Mouse (Mus musculus) thymus, postnatal 4 days (tissue): ENCODE measurements around the gene Ccnb1.
"Not testable (repeated sequence)": the region's sequence is repeated elsewhere in the genome, so short reads cannot be mapped to it uniquely, and the experiment has no call there.

Source experiments
- DNase-seq: peaks from one replicate; pipeline ENCODE4 v3.0.0; 2021

Ccnb1 gene

GRCm38 (mm10) chr13:100786414-100786867 is at the start of gene Ccnb1:
Gene Ccnb1 (minus strand): TSS chr13:100786570.
- DNase-seq, result peak; percentile 92

DNA sequence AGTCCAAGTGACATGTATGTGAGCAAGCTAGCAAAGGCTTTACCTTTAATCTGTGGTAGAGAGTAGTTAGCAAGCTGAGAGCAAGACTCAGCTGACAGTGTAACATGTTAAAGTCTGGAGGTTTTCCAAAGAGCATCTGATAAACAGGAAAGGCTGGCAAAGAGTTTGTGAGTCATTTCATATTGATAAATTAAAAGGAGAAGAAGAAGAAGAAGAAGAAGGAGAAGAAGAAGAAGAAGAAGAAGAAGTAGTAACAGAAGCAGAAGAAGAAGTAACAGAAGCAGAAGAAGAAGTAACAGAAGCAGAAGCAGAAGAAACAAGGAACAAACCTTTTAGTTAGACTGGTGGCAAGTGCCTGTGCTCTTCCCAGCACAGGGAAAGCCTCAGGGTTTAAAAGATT is 48.4 kb upstream of the Ccnb1 start:
- no peak for DNase-seq

DNA sequence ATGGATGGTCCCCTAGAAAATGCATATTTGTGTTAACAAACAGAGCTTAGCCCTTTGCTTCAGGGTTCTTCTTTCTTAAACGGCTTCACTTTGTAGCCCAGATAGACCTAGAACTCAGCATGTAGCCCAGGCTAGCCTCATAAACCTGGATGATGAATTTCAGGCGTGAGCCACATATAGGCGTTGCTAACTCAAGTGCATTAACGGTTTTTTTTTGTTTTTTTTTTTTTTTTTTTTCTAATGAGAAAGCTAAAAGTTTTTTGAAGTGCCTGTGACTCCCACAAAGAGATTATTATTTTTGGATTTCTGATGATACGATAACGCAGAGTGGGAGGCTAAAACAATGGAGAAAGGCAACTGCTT is 47.3 kb upstream of the Ccnb1 start:
- no peak for DNase-seq

DNA sequence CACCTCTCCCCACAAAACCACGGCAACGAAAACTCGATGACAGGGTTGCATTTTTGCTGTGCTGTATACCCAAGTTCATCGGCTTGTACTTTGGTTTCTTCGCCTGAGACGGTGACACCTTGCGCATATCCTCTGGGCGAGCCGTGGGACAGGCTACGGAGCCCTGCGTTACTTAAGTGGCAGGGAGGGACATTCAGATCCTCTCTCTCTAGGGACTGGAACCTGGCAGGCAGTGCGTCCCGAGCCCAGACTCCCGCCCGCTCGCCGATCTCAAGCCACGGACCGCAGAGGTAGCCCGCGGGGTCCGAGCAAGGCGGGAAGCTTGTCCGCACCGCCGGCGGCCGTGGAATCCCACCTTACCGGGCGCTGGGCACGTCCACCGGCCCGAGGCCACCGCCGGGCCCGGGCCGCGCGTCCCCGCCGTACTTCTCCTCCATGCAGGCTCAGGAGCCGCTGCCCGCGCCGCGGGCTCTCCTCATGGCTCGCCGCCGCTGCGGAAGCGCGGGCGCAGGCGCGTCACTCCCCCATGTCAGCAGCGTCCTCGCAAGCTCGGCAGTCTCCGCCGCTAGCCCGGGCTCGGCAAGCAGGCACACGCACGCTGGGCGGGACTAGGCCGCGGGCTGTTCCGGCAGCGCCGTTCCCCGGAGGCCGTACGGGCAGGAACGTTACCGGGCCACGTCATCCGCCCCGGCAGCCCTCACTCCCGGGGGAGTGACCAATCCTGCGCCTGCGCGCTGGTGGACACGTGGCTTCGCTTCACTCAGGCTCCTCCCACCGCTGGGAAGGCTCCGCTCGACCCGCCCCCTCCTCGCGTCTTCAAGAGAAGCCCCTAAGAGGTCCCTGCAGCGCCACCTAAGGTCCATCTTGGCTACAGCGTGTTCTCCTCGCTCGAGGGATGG is 46.6 kb upstream of the Ccnb1 start, which contains the start of gene Slc30a5:
TSS of gene Slc30a5 (minus strand) at position 687 of the 899 bp plus-strand sequence.
- DNase-seq, result peak; percentile 100

- DNase-seq, result no peak
Observed at GRCm38 (mm10) chr13:100832188-100832587, 45.8 kb upstream of the Ccnb1 start.

- DNase-seq, result peak; percentile 11
Observed at GRCm38 (mm10) chr13:100831123-100831522, 44.8 kb upstream of the Ccnb1 start.

GRCm38 (mm10) chr13:100825627-100826410 is 39.4 kb upstream of the Ccnb1 start:
- DNase-seq, result no peak

- no peak for DNase-seq
Observed at GRCm38 (mm10) chr13:100824916-100825315, 38.5 kb upstream of the Ccnb1 start.

- DNase-seq, result no peak
Observed at GRCm38 (mm10) chr13:100824306-100824705, 37.9 kb upstream of the Ccnb1 start.

GRCm38 (mm10) chr13:100823863-100824262 is 37.5 kb upstream of the Ccnb1 start:
- DNase-seq, result no peak

GRCm38 (mm10) chr13:100814451-100814850 is 28.1 kb upstream of the Ccnb1 start:
- no peak for DNase-seq

DNA sequence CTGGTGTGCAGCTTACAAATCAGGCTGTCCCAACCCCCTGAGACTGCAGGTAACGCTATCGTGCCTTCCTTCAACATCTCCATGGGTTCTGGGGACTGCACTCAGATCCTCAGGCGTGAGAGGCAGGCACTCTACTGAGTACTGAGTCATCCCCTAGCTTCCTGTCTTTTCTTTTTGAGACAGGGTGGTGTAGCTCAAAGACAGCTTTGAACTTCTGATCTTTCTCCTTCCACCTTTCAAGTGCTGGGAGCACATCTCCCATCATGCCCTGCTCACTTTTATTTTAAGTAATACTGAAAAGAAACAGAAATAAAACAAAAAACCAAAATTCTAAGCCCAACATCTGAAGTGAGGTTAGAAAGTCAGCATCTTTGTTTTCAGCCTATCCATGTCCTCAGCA is 19.4 kb upstream of the Ccnb1 start:
- no peak for DNase-seq

GRCm38 (mm10) chr13:100797171-100797570 is 10.8 kb upstream of the Ccnb1 start:
- no peak for DNase-seq

DNA sequence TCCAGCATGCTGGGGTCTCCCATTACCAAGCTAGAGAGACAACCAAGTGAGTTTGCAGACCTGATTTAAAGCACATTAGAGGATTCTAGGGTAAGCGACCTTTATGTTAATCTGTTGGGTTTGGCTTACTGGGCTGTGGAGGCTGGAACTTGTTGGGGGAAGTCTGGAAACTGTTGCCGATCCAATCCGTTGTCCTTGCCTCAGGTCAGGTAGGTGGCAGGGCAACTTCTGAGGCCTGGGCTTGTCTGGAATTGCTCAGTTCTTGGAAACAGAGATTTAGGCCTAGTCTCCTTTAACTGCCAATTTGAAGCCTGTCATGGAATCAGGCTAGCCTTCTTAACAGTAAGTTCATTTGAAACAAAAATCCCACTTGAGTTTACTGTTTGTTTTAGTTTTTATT is 2.7 kb upstream of the Ccnb1 start:
- DNase-seq, result no peak

DNA sequence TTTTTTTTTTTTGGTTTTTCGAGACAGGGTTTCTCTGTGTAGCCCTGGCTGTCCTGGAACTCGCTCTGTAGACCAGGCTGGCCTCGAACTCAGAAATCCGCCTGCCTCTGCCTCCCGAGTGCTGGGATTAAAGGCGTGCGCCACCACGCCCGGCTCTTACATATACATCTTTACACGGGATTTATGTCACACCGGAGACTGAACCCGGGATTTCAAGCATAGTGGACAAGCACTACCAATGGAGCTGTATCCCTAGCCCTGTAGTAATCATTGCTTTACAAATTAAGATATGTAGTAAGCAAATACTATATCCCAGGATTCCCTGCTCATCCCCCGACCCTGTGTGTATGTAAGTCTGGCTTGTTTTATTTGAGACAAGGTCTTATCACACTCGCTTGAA is 1.7 kb upstream of the Ccnb1 start:
- DNase-seq, result not testable (repeated sequence)

DNA sequence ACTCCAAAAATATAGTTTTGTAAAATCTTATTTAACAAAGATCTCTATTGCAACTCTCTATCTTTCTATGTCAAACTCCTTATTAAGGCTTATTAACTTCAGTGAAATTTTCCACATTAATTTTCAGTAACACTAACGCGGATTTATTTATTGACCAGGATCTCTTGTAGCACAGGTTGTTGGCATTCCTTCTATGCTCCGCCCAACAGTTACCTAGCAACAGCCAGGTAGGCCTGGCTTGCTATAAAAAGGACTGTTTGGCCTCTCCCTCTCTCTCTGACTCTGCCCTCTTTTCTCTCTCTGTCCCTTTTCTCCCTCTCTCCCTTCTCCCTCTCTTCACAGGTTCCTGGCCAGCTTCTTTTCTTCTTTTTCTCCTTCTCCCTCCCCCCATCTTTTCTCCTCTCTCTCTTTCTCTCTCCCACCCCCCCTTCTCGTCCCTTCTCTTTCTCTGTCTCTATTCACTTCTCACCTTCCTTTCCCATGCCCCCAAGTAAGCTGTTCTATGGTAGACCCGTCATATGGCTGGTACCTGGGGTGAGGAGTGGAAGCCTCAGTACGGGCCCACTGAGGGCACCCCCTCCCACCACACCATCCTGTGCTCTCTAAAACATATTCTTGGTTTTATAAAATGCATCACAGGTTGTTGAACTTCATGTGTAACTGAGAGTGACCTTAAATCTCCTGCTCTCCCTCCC is 1.1 kb upstream of the Ccnb1 start:
- no peak for DNase-seq

DNA sequence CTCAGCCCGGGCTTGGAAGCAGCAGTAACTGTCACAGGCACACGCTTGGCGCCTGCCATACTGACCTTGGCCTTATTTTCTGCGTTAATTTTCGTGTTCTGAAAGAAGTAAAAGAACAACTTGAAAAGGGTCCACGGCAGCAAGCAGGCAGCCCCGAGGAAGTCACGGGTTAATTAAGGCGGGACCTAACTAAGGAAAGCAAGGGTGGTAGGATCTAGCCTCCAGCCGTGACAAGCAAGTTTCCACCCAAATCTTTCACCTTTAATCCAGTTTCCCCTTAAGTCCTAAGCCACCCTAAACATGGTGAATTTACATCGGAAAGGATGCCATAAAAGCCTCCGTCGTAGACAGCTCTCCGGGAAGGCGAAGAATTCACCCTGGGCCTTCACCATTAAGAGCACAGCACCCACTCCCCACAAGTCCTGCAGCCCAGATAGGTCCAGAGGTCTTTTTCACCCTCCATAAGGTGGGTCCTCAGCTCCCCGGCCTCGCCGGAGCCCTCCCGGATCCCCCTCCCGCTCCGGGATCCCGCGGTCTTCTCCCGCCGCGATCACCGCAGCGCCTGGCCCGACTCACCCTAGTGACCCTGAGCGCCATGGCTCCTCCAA is 460 bp downstream of the Ccnb1 start:
- DNase-seq, result peak; percentile 30

DNA sequence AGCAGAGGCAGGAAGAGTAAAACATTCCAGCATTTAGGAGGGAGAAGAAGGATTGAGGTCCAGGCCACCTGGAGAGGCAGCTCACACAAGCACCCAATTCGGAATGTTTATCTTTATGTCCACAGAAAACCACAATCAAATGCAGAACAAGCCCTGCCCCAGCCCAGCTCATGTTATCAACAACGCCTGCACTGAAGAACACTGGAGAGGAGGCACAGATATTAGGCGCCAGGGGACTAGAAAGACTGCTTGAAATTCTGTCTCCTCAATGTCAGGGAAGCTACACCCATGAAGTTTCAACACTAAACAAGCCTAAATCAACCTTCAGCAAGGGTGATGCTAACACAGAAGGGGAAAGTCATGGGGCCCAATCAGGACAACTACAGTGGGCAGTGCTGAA is 8.9 kb downstream of the Ccnb1 start:
- no peak for DNase-seq

DNA sequence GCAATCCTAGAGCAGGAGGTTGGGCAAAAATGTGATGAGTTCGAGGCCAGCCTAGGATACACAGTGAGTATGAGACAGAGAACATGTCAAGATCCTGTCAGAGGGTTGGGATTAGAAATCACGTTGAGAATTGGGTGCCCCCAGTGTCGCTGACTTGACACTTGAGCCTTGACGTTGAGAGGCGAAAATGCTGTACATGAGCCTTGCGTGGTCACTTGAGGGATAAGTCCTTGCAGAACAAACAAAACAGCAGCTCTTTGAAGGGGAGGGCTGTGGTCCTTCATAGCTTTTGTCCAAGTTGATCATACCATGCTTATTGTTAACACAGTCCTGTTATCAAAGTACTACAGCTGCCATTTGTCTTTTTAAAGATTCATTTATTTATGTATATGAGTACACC is 9.7 kb downstream of the Ccnb1 start:
- DNase-seq, result no peak

GRCm38 (mm10) chr13:100776056-100776419 is 10.3 kb downstream of the Ccnb1 start:
- no peak for DNase-seq

DNA sequence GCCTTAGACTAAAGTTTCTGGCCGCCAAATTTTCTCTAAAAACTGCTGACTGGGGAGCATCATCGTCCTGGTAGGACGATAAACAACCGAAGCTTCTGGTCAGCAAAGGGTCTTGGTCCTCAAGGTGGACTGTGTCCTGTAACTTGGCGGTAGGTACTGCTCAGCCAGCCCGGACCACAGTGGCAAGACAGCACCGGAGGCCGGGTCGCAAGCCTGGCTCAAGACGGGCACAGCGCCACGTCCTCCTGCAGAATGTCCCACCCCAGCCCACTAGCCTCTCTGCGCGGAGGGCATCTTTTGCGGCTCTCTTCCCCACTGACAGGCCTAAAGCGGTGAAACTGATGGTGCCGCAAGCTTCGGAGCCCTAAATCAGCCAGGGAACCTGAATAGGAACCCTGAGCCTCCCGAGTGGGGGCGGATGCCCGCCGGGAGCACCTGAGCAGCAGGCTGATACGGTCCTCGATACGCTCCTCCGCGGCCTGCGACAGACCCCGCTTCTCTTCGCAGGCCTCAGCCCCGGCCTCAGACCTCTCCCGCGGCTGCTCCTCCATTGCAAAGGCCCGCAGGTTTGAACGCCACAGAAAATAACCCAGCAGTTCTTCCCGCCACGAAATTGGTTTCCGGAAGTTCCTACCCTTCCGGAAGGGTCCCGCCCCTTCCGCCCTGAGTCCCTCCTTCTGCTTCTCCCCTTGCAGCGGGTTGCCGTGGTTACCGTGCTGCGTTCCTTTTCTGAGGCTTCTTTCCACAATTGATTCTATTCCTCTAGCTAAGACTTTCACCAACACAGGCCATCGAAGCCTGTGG is 10.9 kb downstream of the Ccnb1 start, which contains the start of gene Cenph:
TSS of gene Cenph (minus strand) at position 648 of the 804 bp plus-strand sequence.
- peak; percentile 88 for DNase-seq

GRCm38 (mm10) chr13:100774704-100775103 is 11.7 kb downstream of the Ccnb1 start:
- no peak for DNase-seq
